Mouse (Mus musculus): ENCODE data around the gene Lca5. TPM values are rescaled to one million over a fixed set of nuclear protein-coding genes. Genes with fewer than 3 reads are reported as not detected.

Gene Lca5
- polyA plus RNA-seq, 1 experiment from 2014 or later, result 21.2 TPM

DNA sequence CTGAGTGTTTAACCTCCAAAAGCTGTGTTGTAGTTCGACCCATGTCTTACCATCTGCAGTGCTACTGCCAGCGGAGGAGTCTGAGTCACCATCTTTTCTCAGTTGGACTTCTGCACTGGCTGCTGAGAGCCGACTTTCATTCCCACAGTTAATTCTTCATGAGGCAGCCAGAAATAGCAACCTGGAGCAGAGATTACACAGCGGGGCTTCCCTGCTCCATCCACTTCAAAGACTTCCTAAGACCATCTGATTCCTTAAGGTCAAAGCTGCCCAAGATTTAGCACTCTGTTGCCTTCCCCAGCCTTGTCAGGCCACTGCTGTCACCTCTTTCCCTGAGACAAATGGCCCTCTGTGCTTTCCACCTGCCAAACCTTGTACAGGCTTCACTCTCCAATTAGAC is 6.4 kb downstream of the Lca5 start:
- ATAC-seq (ENCODE audit: low FRiP score, low read depth), result no peak
- H3K9me3 ChIP-seq, result no peaks in the 10 kb centered on the region
- H3K27me3 ChIP-seq (replicated peaks), result no peaks in the 10 kb centered on the region
- H3K9ac ChIP-seq, result no peak overlapping the region
- no peak overlapping the region for H3K27ac ChIP-seq
- 53% methylated on average over 4 of the region's 4 CpGs for WGBS
- H3K4me2 ChIP-seq (replicated peaks), result no peak overlapping the region
- H3K4me1 ChIP-seq, result no peaks in the 10 kb centered on the region; the same call in 1 of the 2 replicates
- no peak overlapping the region for H3K4me3 ChIP-seq
- H3K36me3 ChIP-seq, result no peaks in the 10 kb centered on the region

DNA sequence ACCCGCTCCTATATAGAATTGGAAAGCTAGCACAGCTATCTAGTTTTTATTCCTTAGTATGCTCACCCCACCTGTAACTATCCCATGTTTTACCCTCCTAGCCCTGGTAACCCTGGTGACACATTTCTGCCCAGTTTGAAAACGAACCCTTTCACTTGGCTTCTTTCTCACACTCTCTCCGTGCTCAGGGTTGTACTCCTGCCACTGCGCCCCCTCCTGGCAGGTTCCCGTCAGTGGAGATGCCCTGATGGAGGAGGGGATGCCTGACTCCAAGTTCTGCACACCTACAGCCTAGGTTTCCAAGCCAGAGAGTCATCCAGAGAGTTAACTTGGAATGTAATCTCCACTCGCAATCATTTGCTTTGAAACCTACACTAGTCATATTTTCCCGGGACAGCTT is 7.3 kb downstream of the Lca5 start:
- Histone ChIP-seq H3K9me3 (no peaks in the 10 kb centered on the region), H3K4me2 (replicated peaks) (no peak overlapping the region), H3K27me3 (replicated peaks) (no peaks in the 10 kb centered on the region), H3K36me3 (no peaks in the 10 kb centered on the region), H3K9ac (no peak overlapping the region), H3K27ac (no peak overlapping the region), H3K4me3 (no peak overlapping the region), H3K4me1 (no peaks in the 10 kb centered on the region; the same call in 1 of the 2 replicates)
- WGBS, result 64% methylated on average over 7 of the region's 7 CpGs
- no peak for ATAC-seq (ENCODE audit: low FRiP score, low read depth)

DNA sequence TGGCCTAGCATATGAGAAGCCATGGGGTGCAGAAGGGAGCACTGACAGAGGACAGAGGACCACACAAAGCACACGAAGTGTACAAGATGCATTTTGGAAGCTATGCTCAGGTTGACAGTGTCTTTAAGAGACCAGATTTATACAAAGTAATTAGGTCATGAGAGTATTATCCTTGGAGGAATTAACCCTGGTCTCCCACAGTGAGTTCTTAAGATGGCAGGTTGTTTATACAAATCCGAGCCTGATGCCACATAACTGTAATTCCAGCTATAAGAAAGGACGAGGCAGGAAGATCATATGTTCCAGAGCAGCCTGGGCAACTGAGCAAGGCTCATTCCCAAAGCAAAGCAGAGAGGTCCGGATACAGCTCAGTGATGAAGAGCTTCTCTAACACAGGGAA is 13.0 kb downstream of the Lca5 start:
- no peak overlapping the region for H3K9ac ChIP-seq
- ATAC-seq (ENCODE audit: low FRiP score, low read depth), result no peak
- no peaks in the 10 kb centered on the region for H3K27me3 ChIP-seq (replicated peaks)
- no peak overlapping the region for H3K4me3 ChIP-seq
- WGBS, result 88% methylated on average over 4 of the region's 4 CpGs
- H3K27ac ChIP-seq, result no peak overlapping the region
- no peaks in the 10 kb centered on the region for H3K4me1 ChIP-seq
- H3K4me2 ChIP-seq (replicated peaks), result no peak overlapping the region
- H3K9me3 ChIP-seq, result no peaks in the 10 kb centered on the region
- H3K36me3 ChIP-seq, result peaks cover 19% of the 10 kb centered on the region

DNA sequence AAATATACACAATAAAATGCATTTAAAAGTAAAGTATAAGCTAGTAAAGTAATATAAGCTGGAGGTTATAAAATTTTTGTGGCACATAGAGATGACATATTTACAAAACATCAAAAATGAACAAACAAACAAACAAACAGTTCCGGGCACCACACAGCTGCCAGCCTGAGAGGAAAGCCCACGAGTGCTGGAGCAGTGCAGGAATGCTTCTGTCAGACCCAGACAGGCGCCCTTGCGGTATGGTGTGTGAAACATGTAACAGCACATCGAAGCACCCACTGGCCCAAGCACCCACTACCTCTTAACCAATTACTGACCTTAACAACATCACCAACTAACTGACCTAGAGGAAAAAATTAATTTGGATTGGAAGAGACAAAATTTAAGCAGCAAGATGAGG is 22.0 kb downstream of the Lca5 start:
- Histone ChIP-seq H3K9ac (no peak overlapping the region), H3K27me3 (replicated peaks) (no peaks in the 10 kb centered on the region), H3K4me2 (replicated peaks) (no peak overlapping the region), H3K36me3 (peaks cover 38% of the 10 kb centered on the region), H3K9me3 (peaks cover 6% of the 10 kb centered on the region), H3K4me1 (no peaks in the 10 kb centered on the region), H3K4me3 (no peak overlapping the region), H3K27ac (no peak overlapping the region)
- no peak for ATAC-seq (ENCODE audit: low FRiP score, low read depth)
- WGBS, result 94% methylated on average over 5 of the region's 5 CpGs

DNA sequence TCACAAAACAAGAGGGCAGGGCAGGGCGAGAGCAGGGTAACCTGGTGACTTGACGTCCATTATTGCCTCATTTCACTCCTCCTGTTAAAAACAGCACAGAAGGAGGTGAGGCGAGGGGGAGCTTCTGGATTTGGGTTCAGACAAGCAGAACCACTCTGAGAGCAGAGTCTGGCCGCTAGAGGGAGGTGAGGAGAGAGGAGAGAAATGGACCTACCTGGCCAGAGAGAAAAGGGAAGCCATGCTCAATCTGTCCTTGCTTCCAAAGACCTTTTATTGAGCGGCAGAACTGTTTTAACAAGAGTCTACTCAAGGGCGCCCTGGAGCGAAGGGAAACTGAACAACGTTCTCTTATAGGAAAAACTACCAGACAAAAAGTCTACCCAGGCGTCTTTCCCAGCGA is 27.9 kb downstream of the Lca5 start:
- Histone ChIP-seq H3K27ac (no peak overlapping the region), H3K4me1 (no peaks in the 10 kb centered on the region), H3K4me2 (replicated peaks) (no peak overlapping the region), H3K4me3 (no peak overlapping the region), H3K9ac (no peak overlapping the region), H3K9me3 (peaks cover 6% of the 10 kb centered on the region), H3K27me3 (replicated peaks) (no peaks in the 10 kb centered on the region), H3K36me3 (peaks cover 19% of the 10 kb centered on the region)
- ATAC-seq (ENCODE audit: low FRiP score, low read depth), result no peak
- 78% methylated on average over 10 of the region's 10 CpGs for whole genome bisulfite sequencing

DNA sequence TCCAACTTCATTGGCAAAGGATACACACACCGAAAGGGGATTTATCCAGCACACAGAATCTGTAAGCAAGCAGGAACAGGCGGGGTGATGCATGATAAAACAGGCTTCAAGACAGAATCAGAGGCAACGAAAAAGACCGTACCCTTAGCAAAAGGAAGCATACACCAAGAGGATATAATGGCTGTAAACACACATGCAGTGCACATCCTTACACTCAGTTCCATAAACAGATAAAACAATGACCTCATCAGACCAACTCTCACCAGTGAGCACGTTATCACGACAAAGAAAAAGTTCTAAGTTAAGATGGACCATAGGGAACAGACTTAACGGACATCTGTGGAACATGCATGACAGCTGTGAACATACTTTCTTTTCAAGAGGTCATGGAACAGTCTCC is 35.8 kb downstream of the Lca5 start:
- no peak overlapping the region for H3K4me3 ChIP-seq
- H3K27ac ChIP-seq, result no peak overlapping the region
- H3K4me2 ChIP-seq (replicated peaks), result no peak overlapping the region
- no peaks in the 10 kb centered on the region for H3K9me3 ChIP-seq
- WGBS, result 83% methylated on average over 7 of the region's 7 CpGs
- H3K9ac ChIP-seq, result no peak overlapping the region
- no peaks in the 10 kb centered on the region; the same call in 1 of the 2 replicates for H3K36me3 ChIP-seq
- H3K4me1 ChIP-seq, result no peaks in the 10 kb centered on the region
- no peaks in the 10 kb centered on the region for H3K27me3 ChIP-seq (replicated peaks)
- ATAC-seq (ENCODE audit: low FRiP score, low read depth), result no peak

DNA sequence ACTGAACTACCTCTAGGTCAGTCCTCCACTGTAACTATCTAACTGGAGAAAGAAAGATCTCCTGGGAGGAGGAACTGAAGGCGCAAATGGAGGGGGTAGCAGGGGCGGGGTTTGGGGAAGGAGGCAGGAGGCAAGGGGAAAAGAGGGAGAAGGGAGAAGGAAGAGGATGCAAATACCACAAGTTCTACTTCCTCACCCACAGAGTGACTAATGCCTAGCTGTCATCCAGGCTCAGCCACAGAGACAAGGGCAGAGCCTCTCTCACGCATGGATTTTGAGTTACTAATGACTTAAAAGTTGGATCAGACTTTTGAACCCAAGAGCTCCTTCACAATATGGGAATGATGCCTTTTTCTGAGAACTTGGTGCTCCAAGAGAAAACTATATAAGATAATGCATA is 40.1 kb downstream of the Lca5 start:
- WGBS, result 72% methylated on average over 3 of the region's 3 CpGs
- H3K36me3 ChIP-seq, result peaks cover 8% of the 10 kb centered on the region; the same call in 1 of the 2 replicates
- ATAC-seq (ENCODE audit: low FRiP score, low read depth), result no peak

DNA sequence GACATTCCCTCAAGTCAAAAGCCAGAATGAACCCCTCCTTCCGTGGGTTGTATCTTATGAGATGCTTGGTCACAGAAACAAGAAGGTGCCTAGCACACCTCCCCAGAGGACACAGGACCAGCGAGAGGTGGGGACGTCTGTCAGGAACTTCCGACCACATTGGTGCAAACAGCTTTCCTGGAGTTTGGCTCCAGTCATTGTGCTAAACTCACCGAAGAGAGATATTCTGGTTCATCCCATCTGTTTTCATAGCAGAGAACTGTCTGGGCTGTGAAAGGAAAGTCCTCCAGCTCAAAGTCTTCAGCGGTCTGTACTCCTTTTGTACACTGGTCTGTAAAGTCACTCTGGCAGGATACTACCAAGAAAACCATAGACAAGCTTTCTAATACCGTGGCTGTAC is 41.5 kb downstream of the Lca5 start:
- 93% methylated on average over 7 of the region's 7 CpGs for WGBS
- H3K9ac ChIP-seq, result no peak overlapping the region
- no peak for ATAC-seq (ENCODE audit: low FRiP score, low read depth)

More for the DNA sequence above, 40.1 kb downstream of the Lca5 start:
- H3K4me1 ChIP-seq, result no peaks in the 10 kb centered on the region
- no peak overlapping the region for H3K4me3 ChIP-seq
- H3K27ac ChIP-seq, result no peak overlapping the region
- H3K9me3 ChIP-seq, result no peaks in the 10 kb centered on the region
- no peak overlapping the region for H3K9ac ChIP-seq
- no peak overlapping the region for H3K4me2 ChIP-seq (replicated peaks)
- H3K27me3 ChIP-seq (replicated peaks), result no peaks in the 10 kb centered on the region

DNA sequence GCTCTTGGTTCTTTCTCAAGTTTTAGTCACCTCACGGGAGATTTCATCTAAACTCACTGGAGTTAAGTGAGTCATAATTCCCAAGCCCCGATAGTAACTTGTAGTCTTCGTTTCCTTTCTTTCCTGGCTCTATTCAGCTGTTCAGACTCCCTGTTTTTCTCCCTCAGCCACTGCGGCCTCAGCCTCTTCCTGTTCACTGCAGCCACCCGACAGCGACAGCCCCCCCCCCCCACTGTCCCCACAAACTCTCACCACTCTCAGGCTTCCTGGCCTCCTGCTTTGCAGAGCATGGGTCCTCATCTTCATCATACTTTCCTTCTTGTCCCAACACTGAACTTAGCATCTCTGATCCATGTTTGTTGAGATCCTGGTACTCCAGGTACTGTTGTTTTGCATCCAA is 42.7 kb downstream of the Lca5 start:
- Histone ChIP-seq H3K4me2 (replicated peaks) (no peak overlapping the region), H3K4me3 (no peak overlapping the region), H3K4me1 (no peaks in the 10 kb centered on the region), H3K27me3 (replicated peaks) (no peaks in the 10 kb centered on the region), H3K36me3 (peaks cover 24% of the 10 kb centered on the region), H3K9ac (no peak overlapping the region), H3K9me3 (no peaks in the 10 kb centered on the region), H3K27ac (no peak overlapping the region)
- WGBS, result 73% methylated on average over 6 of the region's 6 CpGs
- ATAC-seq (ENCODE audit: low FRiP score, low read depth), result no peak

More for the DNA sequence above, 41.5 kb downstream of the Lca5 start:
- Histone ChIP-seq H3K27ac (no peak overlapping the region), H3K4me3 (no peak overlapping the region), H3K4me1 (no peaks in the 10 kb centered on the region), H3K4me2 (replicated peaks) (no peak overlapping the region), H3K27me3 (replicated peaks) (no peaks in the 10 kb centered on the region), H3K36me3 (peaks cover 21% of the 10 kb centered on the region), H3K9me3 (no peaks in the 10 kb centered on the region)

DNA sequence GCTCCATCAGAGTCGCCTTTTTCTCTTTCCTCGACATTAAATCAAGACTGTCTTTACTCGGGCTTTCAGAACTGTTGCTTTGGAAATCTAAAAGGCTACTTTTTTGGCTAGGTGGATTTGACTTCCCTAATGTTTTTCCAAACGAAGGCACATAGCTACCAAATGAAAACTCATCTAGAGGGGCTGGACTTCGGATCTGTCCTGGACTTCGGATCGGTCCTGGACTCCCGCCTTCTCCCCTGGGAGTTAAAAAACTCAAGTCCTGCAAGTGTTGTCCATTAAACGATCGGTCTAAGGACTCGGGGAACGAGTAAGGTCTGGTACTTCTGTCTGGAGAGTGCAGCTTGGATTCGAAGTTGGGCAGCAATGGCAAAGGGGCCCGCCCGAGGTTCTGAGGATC is 45.5 kb downstream of the Lca5 start:
- Histone ChIP-seq H3K9ac (no peak overlapping the region), H3K4me2 (replicated peaks) (no peak overlapping the region), H3K9me3 (no peaks in the 10 kb centered on the region), H3K27ac (no peak overlapping the region), H3K4me1 (no peaks in the 10 kb centered on the region), H3K27me3 (replicated peaks) (no peaks in the 10 kb centered on the region), H3K36me3 (peaks cover 24% of the 10 kb centered on the region), H3K4me3 (no peak overlapping the region)
- WGBS, result 90% methylated on average over 15 of the region's 15 CpGs
- no peak for ATAC-seq (ENCODE audit: low FRiP score, low read depth)

DNA sequence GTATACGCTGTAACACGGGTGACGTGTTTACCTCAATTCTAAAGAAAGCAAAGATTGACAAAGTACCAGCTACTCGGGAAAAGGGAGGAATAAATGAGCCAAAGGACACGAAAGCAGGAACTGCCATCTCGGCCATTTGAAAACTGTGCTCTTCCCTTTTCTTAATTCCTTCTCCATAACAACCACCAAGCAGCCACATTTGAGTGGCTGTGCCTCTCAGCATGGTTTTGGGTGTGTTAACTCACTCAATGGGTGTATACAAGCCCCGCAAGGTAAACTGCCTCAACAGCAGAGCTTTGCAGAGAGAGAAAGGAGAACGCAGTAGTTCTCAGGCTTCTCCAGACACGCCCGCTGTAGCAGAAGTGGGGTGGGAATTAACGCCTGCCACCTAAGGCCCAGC is 48.9 kb downstream of the Lca5 start:
- H3K4me2 ChIP-seq (replicated peaks), result no peak overlapping the region
- no peak overlapping the region for H3K9ac ChIP-seq
- ATAC-seq (ENCODE audit: low FRiP score, low read depth), result no peak
- H3K9me3 ChIP-seq, result no peaks in the 10 kb centered on the region
- H3K27me3 ChIP-seq (replicated peaks), result no peaks in the 10 kb centered on the region
- no peak overlapping the region for H3K4me3 ChIP-seq
- no peak overlapping the region for H3K27ac ChIP-seq
- peaks cover 17% of the 10 kb centered on the region for H3K36me3 ChIP-seq
- 83% methylated on average over 11 of the region's 11 CpGs for WGBS
- no peaks in the 10 kb centered on the region for H3K4me1 ChIP-seq

DNA sequence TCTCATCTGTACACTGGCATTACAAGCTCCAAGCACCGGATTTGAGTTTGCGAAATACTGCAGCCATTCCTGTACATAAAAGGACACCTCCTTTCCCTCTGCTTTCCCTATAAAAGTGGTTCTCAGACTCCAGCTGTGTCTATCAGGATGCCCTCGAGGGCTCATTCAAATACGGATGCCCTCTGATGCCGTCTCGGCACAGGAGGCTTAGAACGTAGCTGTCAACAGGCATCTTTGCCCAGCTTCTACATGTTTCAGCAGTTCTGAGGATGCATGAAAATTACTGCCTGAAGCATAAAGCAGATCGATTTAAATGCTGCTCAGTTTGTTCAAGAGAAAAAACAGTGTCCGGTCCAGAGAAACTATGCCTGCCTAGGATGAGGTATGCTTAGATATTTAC is 51.4 kb downstream of the Lca5 start:
- H3K4me2 ChIP-seq (replicated peaks), result no peak overlapping the region
- WGBS, result 80% methylated on average over 9 of the region's 9 CpGs
- no peaks in the 10 kb centered on the region for H3K27me3 ChIP-seq (replicated peaks)
- H3K27ac ChIP-seq, result no peak overlapping the region
- ATAC-seq (ENCODE audit: low FRiP score, low read depth), result no peak
- no peak overlapping the region for H3K4me3 ChIP-seq
- H3K4me1 ChIP-seq, result no peaks in the 10 kb centered on the region
- peaks cover 6% of the 10 kb centered on the region for H3K36me3 ChIP-seq
- H3K9ac ChIP-seq, result no peak overlapping the region
- H3K9me3 ChIP-seq, result no peaks in the 10 kb centered on the region

DNA sequence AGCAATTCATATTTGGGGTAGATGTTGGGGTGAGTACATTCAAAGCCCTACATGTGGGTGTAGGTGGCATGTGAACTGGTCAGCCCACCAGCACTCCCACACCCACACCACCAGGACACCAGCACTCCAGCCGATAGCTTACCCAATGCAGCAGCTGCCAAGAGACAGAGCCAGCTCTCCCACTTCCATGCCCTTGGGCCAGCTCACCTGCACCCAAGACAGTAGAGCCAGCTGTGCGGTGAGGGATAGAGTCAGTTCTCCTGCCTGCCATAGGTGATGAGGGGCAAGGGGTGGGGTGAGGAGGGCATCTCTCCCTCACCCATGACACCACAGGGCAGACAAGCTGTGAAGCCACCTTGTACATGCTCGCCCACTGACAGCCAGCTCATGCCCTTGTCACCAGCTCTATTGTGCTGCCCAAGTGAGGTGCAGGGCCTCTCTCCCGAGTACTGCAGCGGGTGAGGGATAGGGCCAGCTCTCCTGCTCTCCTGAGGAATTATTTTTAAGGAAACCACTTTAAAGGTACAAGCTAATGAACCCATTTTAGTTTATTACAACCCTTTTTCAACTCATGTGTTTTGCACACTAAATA is 54.6 kb downstream of the Lca5 start:
- ATAC-seq (ENCODE audit: low FRiP score, low read depth), result no peak
- Histone ChIP-seq H3K27ac (no peak overlapping the region), H3K4me3 (no peak overlapping the region), H3K9me3 (no peaks in the 10 kb centered on the region), H3K9ac (no peak overlapping the region), H3K4me2 (replicated peaks) (no peak overlapping the region), H3K4me1 (no peaks in the 10 kb centered on the region), H3K36me3 (no peaks in the 10 kb centered on the region), H3K27me3 (replicated peaks) (no peaks in the 10 kb centered on the region)
- WGBS, result 79% methylated on average over 5 of the region's 5 CpGs
